Mouse (Mus musculus) activated CD4-positive, CD25-positive, alpha-beta regulatory T cell (primary cell): ENCODE measurements around the gene Urb1. TPM values are rescaled to one million over a fixed set of nuclear protein-coding genes. Genes with fewer than 3 reads are reported as not detected.

Source experiments
- polyA plus RNA-seq, 2 experiments: library from polyadenylated mRNA; unstranded; fragments of 100-300 nt; shearing (Covaris generic); gene quantifications; one replicate each; pipeline ENCODE4 v1.2.1; 2017

Urb1 gene
- polyA plus RNA-seq: 1 to 10 TPM; 8.3 to 9.4 TPM

DNA sequence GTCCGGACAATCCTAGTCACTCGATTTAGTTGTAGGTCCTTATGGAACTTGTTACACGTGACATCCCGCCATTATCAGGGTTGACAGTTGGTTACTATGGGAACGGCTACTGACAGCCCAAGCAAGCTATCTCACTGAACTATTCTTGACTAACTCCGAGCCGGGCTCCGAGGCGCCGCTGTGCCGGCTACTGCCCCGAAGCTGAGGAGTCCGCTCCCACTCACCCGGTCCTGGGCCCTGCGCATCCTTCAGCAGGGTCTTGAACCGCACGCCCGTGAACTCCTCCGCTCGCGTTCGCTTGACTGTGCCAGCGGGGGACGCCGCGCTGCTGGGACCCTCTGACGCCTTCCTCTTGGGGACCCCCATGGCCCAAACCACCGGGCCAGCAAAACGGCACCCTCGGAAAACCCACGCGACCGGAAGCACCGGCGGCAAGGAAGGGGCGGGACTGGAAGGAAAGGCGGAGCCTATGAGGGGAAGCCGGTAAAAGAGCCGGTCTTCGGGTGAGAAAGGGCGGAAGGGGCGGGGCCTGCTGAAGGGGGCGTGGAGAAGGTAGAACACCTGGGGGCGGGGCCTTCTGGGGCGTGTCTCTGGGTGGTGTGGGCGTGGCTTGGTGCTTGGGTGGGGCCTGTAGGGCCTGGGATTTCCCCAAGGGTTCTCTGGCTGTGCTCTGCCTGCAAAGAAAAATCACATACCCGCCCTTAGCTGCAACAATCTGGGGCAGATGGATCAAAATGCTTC is at the start of gene Urb1:
Urb1 (minus strand) TSS at position 439 of the 741 bp plus-strand sequence.

GRCm38 (mm10) chr16:90826457-90826856 is 16.2 kb upstream of the Urb1 start, which contains the start of gene Eva1c:
Gene Eva1c, plus strand, starts transcription at chr16:90826719.

GRCm38 (mm10) chr16:90738092-90738956 is 71.9 kb downstream of the Urb1 start, which contains the start of gene Mrap:
Gene Mrap, plus strand, starts transcription at chr16:90738207.

DNA sequence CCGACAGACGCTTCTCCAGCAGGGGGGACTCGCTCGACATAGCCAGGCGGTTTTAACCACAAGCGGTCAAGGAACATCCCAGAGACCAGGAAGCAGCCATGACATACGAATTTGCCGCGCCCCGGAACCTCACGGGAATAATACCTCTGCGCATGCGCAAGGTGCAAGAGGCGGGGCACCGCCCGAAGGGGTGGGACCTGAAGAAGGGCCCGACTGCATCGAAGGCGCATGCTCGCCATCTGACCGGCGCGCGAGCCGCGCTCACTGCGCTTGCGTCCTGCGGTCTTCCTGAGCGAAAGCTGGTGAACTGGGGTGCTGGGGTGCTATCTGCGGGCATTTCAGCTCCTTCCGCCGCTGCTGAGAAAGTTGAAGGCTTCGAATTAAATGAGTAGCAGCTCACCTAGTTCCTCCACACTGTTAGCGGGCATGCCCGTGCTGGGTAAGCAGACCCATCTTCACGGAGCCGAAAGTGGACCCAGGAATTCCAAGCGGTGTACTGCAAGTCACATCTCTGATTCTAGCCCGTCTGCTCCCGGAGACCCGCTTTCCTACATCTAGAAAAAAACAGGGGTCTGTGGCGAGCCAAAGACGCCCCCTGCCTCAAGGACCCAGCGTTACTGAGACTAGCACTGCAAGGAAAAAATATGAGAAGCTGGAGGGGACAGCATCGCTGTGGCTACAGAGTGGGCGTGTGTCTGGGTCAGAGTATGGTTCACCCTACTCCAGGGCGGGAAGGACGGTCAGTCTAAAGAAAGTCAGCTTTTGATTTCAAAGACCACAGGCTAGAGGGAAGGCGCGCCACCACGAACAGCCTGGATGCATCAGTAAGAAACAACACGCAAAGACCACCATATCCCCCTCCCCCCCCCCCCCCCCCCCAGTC is 82.7 kb downstream of the Urb1 start, which contains the start of gene Mis18a:
Mis18a (minus strand) TSS at position 172 of the 883 bp plus-strand sequence.

Other genes with a start within 250 kb of the Urb1 start
- 10 to 100 TPM; 47.9 to 74.8 TPM for gene Mis18a, start 83.0 kb downstream of the Urb1 start, polyA plus RNA-seq
- gene Mrap, start 72.2 kb downstream of the Urb1 start, polyA plus RNA-seq: 1 to 10 TPM in 1 of 2 experiments, not detected in 1; 3.1 TPM
- gene Eva1c, start 16.3 kb upstream of the Urb1 start, polyA plus RNA-seq: under 1 TPM in 1 of 2 experiments, not detected in 1; 0.55 TPM
- 10 to 100 TPM; 45.8 to 50.4 TPM for gene Cfap298, start 124.7 kb upstream of the Urb1 start, polyA plus RNA-seq
- 10 to 100 TPM; 39.4 to 46.4 TPM for gene Synj1, start 200.9 kb upstream of the Urb1 start, polyA plus RNA-seq
- 10 to 100 TPM; 89.9 to 90.8 TPM for gene Paxbp1, start 234.1 kb upstream of the Urb1 start, polyA plus RNA-seq